Mouse (Mus musculus): ENCODE measurements around the gene Patz1. TPM values are rescaled to one million over a fixed set of nuclear protein-coding genes. Genes with fewer than 3 reads are reported as not detected.

Patz1 gene
- polyA plus RNA-seq, 1 experiment, result 1.8 TPM

- no peaks in the 10 kb centered on the region for H3K9me3 ChIP-seq (ENCODE audit: control insufficient read depth, low read length)
- no peak for TF ChIP-seq GATA1 (IDR thresholded peaks at IDR 0.05; ENCODE audit: low read length)
- TF ChIP-seq TAL1 (IDR thresholded peaks at IDR 0.05; ENCODE audit: low read length), result no peak
- peaks cover 17% of the 10 kb centered on the region for H3K36me3 ChIP-seq (ENCODE audit: control insufficient read depth)
- no peaks in the 10 kb centered on the region for H3K4me1 ChIP-seq (ENCODE audit: control insufficient read depth)
- peaks cover 3% of the 10 kb centered on the region; the same call in 1 of the 2 replicates for H3K27me3 ChIP-seq (ENCODE audit: control insufficient read depth)
- no peak overlapping the region for H3K4me3 ChIP-seq (replicated peaks)
Observed at GRCm38 (mm10) chr11:3341476-3341875, 52.8 kb downstream of the Patz1 start.

- no peaks in the 10 kb centered on the region for H3K9me3 ChIP-seq (ENCODE audit: control insufficient read depth, low read length)
Observed at GRCm38 (mm10) chr11:3344916-3345315, 56.2 kb downstream of the Patz1 start.

GRCm38 (mm10) chr11:3346351-3346750 lies 57.7 kb downstream of the Patz1 start:
- no peaks in the 10 kb centered on the region for H3K9me3 ChIP-seq (ENCODE audit: control insufficient read depth, low read length)
- no peak for TF ChIP-seq GATA1 (IDR thresholded peaks at IDR 0.05; ENCODE audit: low read length)
- no peak for TF ChIP-seq TAL1 (IDR thresholded peaks at IDR 0.05; ENCODE audit: low read length)
- no peak overlapping the region for H3K4me3 ChIP-seq (replicated peaks)
- H3K4me1 ChIP-seq (ENCODE audit: control insufficient read depth), result peaks cover 8% of the 10 kb centered on the region
- no peaks in the 10 kb centered on the region for H3K27me3 ChIP-seq (ENCODE audit: control insufficient read depth)
- H3K36me3 ChIP-seq (ENCODE audit: control insufficient read depth), result peaks cover 34% of the 10 kb centered on the region

More at GRCm38 (mm10) chr11:3344916-3345315, 56.2 kb downstream of the Patz1 start:
- Histone ChIP-seq H3K36me3 (ENCODE audit: control insufficient read depth) (peaks cover 23% of the 10 kb centered on the region), H3K27me3 (ENCODE audit: control insufficient read depth) (no peaks in the 10 kb centered on the region), H3K4me3 (replicated peaks) (no peak overlapping the region), H3K4me1 (ENCODE audit: control insufficient read depth) (peaks cover 8% of the 10 kb centered on the region)
- no peak for TF ChIP-seq TAL1 (IDR thresholded peaks at IDR 0.05; ENCODE audit: low read length)
- no peak for TF ChIP-seq GATA1 (IDR thresholded peaks at IDR 0.05; ENCODE audit: low read length)

GRCm38 (mm10) chr11:3347091-3347834 lies 58.6 kb downstream of the Patz1 start:
- Histone ChIP-seq H3K27me3 (ENCODE audit: control insufficient read depth) (no peaks in the 10 kb centered on the region), H3K9me3 (ENCODE audit: control insufficient read depth, low read length) (no peaks in the 10 kb centered on the region), H3K4me1 (ENCODE audit: control insufficient read depth) (peaks cover 8% of the 10 kb centered on the region), H3K36me3 (ENCODE audit: control insufficient read depth) (peaks cover 38% of the 10 kb centered on the region), H3K4me3 (replicated peaks) (no peak overlapping the region)
- TF ChIP-seq TAL1 (IDR thresholded peaks at IDR 0.05; ENCODE audit: low read length) (no peak), GATA1 (IDR thresholded peaks at IDR 0.05; ENCODE audit: low read length) (no peak)

GRCm38 (mm10) chr11:3347835-3348195 lies 59.1 kb downstream of the Patz1 start:
- Histone ChIP-seq H3K9me3 (ENCODE audit: control insufficient read depth, low read length) (no peaks in the 10 kb centered on the region), H3K27me3 (ENCODE audit: control insufficient read depth) (no peaks in the 10 kb centered on the region), H3K36me3 (ENCODE audit: control insufficient read depth) (peaks cover 41% of the 10 kb centered on the region), H3K4me1 (ENCODE audit: control insufficient read depth) (peaks cover 8% of the 10 kb centered on the region), H3K4me3 (replicated peaks) (no peak overlapping the region)
- TF ChIP-seq TAL1 (IDR thresholded peaks at IDR 0.05; ENCODE audit: low read length), result no peak
- no peak for TF ChIP-seq GATA1 (IDR thresholded peaks at IDR 0.05; ENCODE audit: low read length)

- H3K36me3 ChIP-seq (ENCODE audit: control insufficient read depth), result peaks cover 46% of the 10 kb centered on the region
- H3K4me1 ChIP-seq (ENCODE audit: control insufficient read depth), result peaks cover 8% of the 10 kb centered on the region
- H3K4me3 ChIP-seq (replicated peaks), result no peak overlapping the region
- TF ChIP-seq TAL1 (IDR thresholded peaks at IDR 0.05; ENCODE audit: low read length) (no peak), GATA1 (IDR thresholded peaks at IDR 0.05; ENCODE audit: low read length) (no peak)
- H3K9me3 ChIP-seq (ENCODE audit: control insufficient read depth, low read length), result no peaks in the 10 kb centered on the region
- H3K27me3 ChIP-seq (ENCODE audit: control insufficient read depth), result no peaks in the 10 kb centered on the region
Observed at GRCm38 (mm10) chr11:3348576-3349342, 60.1 kb downstream of the Patz1 start.

GRCm38 (mm10) chr11:3349343-3349695 lies 60.6 kb downstream of the Patz1 start:
- peaks cover 8% of the 10 kb centered on the region for H3K4me1 ChIP-seq (ENCODE audit: control insufficient read depth)
- TF ChIP-seq GATA1 (IDR thresholded peaks at IDR 0.05; ENCODE audit: low read length) (no peak), TAL1 (IDR thresholded peaks at IDR 0.05; ENCODE audit: low read length) (no peak)

GRCm38 (mm10) chr11:3352131-3352530 lies 63.5 kb downstream of the Patz1 start:
- H3K27me3 ChIP-seq (ENCODE audit: control insufficient read depth), result no peaks in the 10 kb centered on the region
- H3K4me3 ChIP-seq (replicated peaks), result no peak overlapping the region
- H3K36me3 ChIP-seq (ENCODE audit: control insufficient read depth), result peaks cover 43% of the 10 kb centered on the region
- peaks cover 8% of the 10 kb centered on the region for H3K4me1 ChIP-seq (ENCODE audit: control insufficient read depth)
- no peaks in the 10 kb centered on the region for H3K9me3 ChIP-seq (ENCODE audit: control insufficient read depth, low read length)
- TF ChIP-seq GATA1 (IDR thresholded peaks at IDR 0.05; ENCODE audit: low read length) (no peak), TAL1 (IDR thresholded peaks at IDR 0.05; ENCODE audit: low read length) (no peak)

More at GRCm38 (mm10) chr11:3349343-3349695, 60.6 kb downstream of the Patz1 start:
- no peaks in the 10 kb centered on the region for H3K9me3 ChIP-seq (ENCODE audit: control insufficient read depth, low read length)
- no peaks in the 10 kb centered on the region for H3K27me3 ChIP-seq (ENCODE audit: control insufficient read depth)
- no peak overlapping the region for H3K4me3 ChIP-seq (replicated peaks)
- H3K36me3 ChIP-seq (ENCODE audit: control insufficient read depth), result peaks cover 47% of the 10 kb centered on the region

- Histone ChIP-seq H3K27me3 (ENCODE audit: control insufficient read depth) (no peaks in the 10 kb centered on the region), H3K36me3 (ENCODE audit: control insufficient read depth) (peaks cover 50% of the 10 kb centered on the region), H3K9me3 (ENCODE audit: control insufficient read depth, low read length) (no peaks in the 10 kb centered on the region), H3K4me3 (replicated peaks) (no peak overlapping the region), H3K4me1 (ENCODE audit: control insufficient read depth) (peaks cover 8% of the 10 kb centered on the region)
- TF ChIP-seq TAL1 (IDR thresholded peaks at IDR 0.05; ENCODE audit: low read length), result no peak
- no peak for TF ChIP-seq GATA1 (IDR thresholded peaks at IDR 0.05; ENCODE audit: low read length)
Observed at GRCm38 (mm10) chr11:3352990-3353585, 64.4 kb downstream of the Patz1 start.

Other genes with a start within 250 kb of the Patz1 start
- gene Sfi1, start 95.4 kb upstream of the Patz1 start, polyA plus RNA-seq (2012), result 0.41 and 0.42 TPM in 2 replicates
- gene Eif4enif1, start 86.5 kb upstream of the Patz1 start, polyA plus RNA-seq (2012), result 5.1 and 7.0 TPM in 2 replicates
- gene Drg1, start 22.5 kb upstream of the Patz1 start, polyA plus RNA-seq (2012), result 3.4 and 5.6 TPM in 2 replicates
- 0.07 TPM in 1 of 2 replicates, not detected in the other for gene Pik3ip1, start 41.5 kb downstream of the Patz1 start, polyA plus RNA-seq (2012)
- gene Limk2, start 120.3 kb downstream of the Patz1 start, polyA plus RNA-seq (2012), result 1.4 and 1.6 TPM in 2 replicates
- gene Rnf185, start 163.5 kb downstream of the Patz1 start, polyA plus RNA-seq (2012), result 0.06 and 0.08 TPM in 2 replicates
- 0.01 TPM in 1 of 2 replicates, not detected in the other for gene Pla2g3, start 199.4 kb downstream of the Patz1 start, polyA plus RNA-seq (2012)
- 0.01 TPM in 1 of 2 replicates, not detected in the other for gene Inpp5j, start 215.9 kb downstream of the Patz1 start, polyA plus RNA-seq (2012)
- gene Selenom, start 225.8 kb downstream of the Patz1 start, polyA plus RNA-seq (2012), result 0.37 and 0.41 TPM in 2 replicates